Mouse (Mus musculus): ENCODE results near the gene Rac2.

DNA sequence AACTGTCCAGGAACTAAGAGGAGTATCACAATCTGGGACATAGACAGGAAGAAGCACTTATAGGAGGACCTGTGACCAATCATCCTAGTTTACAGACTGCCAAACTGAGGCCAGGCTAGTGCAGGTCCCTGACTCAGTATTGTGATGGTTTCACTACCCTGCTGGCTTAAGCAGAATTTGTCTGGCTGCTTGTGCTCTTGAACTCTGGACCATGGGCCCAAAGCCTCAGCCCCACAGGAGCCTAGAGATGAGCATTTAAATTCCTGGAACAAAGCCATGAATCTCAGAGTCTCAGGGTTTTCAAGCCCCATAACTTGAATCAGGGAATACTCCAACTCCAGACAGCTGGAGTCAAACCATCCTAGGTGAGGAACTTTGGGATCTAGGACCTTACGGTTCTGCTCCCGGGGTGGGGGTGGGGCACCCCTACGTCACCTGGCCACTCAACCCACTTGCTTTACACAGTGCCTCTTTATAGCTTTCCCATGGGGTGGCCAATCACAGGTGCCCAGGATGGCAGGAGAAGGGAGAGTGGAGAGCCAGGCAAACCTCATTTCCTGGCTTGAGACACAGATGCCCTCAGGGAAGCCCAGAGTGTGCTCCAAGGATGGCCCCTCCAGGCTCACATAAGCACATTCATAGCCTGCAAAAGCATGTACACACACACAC, 30.4 kb downstream of the Rac2 start:
- TF ChIP-seq CTCF (IDR thresholded peaks at IDR 0.05; ENCODE audit: low read depth, low read length) = no peak
- TF ChIP-seq POLR2A (IDR thresholded peaks at IDR 0.05; ENCODE audit: extremely low read depth, insufficient read depth, low read length) = no peak
